Mouse (Mus musculus) cortical plate, adult 2 months (tissue): ENCODE data around the gene Gtsf2.
"Not testable (repeated sequence)": the region's sequence is repeated elsewhere in the genome, so short reads cannot be mapped to it uniquely, and the experiment has no call there.

ENCODE experiments used
- CTCF ChIP-seq: fragments of 200-500 bp; IDR thresholded peaks from 2 replicates; pipeline ENCODE4 v1.5.1; 2011; ENCODE audit warnings: mild to moderate bottlenecking, control low read depth, low read length; ENCODE audit not compliant: insufficient read depth; ENCODE audit errors: extremely low read depth
- POLR2A ChIP-seq: fragments of 200-500 bp; IDR thresholded peaks from 2 replicates; pipeline ENCODE4 v1.6.1; 2011; ENCODE audit warnings: mild to moderate bottlenecking, low read length, control low read depth; ENCODE audit not compliant: insufficient read depth; ENCODE audit errors: extremely low read depth

- not testable (repeated sequence) for TF ChIP-seq CTCF, POLR2A
These were observed 2.3 kb downstream of the Gtsf2 start for GRCm38 (mm10) chr15:103445966-103446365.
